Mouse (Mus musculus): ENCODE measurements at regions not wholly inside any gene's neighbourhood (a gene's known extent, or its start where the extent isn't known, plus 50 kb on each side); places are given as distances from the start of the nearest gene placed in this dataset.

GRCm38 (mm10) chr6:35458250-35458649, 81.4 kb downstream of the Mtpn start:
- no peak for DNase-seq

DNA sequence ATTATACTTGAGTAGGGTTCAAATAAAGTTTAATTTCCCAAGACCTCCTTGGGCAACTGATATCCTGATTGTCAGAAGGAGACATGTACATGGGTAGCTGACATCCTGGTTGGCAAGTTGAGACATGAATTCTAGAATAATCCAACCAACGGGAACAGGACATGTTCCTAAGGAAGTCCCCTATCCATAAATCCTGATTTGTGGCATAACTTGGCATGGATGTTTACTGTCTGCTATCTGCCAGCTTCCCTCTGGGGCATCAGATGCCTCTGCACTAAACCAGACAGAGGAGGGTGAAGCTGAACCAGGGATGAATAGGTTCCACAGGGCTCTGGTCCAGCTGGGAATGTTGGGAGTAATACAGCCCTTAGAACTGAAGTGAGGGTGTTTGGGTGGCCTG, 94.7 kb downstream of the Mtpn start:
- DNase-seq: no peak

DNA sequence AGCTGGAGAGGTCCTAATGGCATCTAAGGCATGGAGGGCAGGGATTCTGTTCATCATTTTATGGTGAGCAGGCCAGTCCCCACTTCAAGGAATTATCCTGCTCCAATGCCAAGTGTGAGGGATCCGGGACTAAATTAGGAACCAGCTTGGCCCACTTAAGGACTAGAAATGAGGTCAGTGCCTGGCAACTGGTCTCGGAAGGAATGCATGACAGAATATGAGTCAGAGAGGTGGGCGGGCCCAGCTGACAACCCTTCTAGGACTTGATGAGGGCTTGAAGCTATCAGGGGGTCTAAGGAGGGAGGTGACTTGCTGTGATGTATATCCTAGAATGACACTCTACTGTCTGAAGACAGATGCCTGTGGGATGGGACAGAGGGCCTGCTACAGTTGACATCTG, 100.4 kb upstream of the Fam180a start:
- no peak for DNase-seq

DNA sequence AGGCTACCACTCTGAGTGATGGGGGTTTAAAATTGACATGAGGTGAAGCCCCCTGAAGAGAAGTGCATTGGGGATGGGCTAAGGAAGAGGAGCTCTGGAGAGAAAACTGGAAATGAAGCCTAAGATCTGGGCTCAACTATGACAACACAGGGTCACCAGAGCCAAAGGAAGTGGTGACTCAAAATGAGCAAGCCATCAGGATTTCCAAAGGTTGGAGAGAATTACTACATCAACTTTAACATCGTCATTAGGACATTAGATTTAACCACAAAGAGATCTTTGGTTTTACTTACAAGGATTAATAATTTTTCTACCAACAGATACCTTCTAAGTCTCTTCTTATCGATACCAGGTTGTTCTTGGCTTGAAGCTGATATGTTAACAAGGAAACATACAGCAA, 98.6 kb upstream of the Fam180a start:
- DNase-seq: no peak

DNA sequence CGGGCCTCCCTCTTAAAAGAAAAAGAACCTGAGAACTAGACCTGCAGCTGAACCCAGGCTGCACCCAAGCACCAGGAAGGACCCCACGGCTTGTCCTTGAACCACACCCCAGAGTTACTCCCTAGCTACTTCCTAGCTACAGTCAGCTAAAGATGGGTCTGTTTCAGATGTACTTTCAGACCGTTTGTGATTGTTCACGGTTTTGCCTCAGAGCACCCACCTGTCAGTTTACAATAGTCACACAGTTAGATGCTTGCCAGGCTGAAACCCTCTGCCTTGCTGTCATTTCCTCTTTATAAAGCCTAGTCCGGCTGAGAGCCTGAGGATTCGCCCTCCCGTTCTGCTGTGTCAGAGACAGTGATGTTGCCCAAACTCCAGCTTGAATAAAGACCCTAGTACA, 95.0 kb upstream of the Fam180a start:
- no peak for DNase-seq

GRCm38 (mm10) chr6:35405044-35405443, 79.1 kb upstream of the Fam180a start:
- no peak for DNase-seq

DNA sequence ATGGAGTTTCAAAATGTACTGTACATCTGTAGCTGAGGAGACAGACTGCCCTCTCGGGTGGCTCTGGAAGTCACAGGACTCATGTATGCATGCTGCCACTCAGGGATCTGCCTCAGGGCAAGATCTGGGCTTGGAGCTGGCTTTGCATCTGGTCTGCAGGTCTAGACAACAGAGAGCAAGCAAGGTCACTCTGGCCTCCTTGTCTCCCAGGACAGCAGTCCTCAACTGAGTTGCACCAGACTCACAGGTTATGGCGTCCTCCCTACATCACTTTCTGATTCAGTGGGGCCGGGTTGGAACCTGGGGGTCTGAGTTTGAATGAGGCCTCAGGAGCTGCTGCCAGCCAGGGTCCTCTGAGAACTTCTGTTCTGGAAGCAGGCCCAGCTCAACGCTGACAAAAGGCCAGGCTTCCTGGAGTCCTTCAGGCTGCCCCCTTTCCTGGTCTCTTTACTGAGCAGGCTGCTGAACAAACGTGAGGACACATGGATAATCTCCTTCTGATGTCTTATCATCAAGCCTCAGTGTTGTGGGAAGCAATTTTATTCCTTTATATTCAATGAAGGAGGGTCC, 77.5 kb upstream of the Fam180a start:
- no peak for DNase-seq

- no peak for DNase-seq
Measured at GRCm38 (mm10) chr6:35395726-35396125, 69.8 kb upstream of the Fam180a start.

DNA sequence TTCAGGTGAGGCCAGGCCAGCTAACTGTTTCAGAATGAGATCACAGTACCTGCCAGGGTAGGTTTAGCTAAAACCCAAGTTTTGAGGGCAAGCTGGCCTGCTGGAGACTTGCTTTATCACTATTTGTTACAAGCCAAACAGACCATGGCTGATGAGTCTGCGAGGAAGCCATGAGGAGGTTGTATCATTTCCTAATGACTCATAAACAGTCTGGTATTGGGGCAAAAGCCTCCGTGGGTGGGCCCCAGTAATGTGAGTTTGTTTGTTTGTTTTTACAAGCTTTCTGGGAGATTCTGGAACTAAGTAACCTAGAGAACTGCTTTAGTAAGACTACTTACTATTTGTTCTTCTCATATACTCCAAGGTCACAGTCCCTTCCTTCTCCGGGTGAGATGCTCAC, 62.9 kb upstream of the Fam180a start:
- no peak for DNase-seq

- no peak for DNase-seq
Measured at GRCm38 (mm10) chr6:35381536-35381935, 55.6 kb upstream of the Fam180a start.

DNA sequence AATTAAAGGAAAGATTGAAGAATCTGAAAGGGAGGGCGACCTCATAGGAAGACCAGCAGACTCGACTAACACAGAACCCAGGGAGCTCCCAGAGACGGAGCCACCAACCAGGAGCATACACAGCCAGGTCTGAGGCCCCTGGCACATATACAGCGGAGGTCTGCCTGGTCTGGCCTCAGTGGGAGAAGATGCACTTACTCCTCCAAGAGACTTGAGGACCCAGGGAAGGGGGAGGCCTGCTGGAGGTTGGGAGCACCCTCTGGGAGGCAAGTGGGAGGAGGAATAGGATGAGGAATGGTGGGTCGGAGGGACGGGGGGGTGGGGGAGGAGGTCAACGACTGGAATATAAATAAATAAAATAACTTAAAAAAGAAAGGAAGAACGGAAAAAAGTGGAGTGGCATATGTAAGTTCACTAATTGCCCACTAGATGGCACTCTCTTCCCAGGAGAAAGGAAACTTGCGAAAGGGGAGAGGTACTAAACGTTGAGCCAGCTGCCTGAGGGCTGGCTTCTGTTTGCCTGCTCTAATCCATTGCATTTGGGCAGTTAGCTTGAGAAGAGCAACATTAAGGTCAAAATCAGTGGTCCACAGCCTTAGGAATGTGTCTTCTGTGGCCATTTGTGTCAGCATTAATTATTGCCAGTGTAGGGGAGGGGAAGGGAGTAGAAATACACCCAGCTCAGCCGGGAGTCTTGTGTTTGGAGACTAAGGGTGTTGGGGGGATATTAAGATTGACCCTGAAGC, 55.0 kb upstream of the Fam180a start:
- DNase-seq: peak; percentile 25

DNA sequence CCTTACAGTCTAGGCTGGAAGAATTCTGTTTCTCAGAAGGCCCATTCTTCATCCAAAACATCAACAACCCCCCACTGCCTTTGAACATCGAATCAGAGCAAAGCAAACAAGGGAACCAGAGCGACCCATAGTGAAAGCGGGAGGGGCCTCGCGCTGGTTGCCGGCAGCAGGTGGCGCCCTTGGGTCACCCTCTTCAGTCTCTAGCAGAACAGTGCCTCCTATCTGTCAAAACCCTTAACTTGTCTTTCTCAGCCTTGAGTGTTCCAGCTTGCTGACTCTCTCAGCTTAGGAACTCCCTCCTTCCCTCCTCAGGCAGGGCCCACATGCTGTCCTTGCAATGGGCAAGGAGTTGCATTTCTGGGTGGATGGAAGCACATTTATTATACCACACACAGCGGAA, 53.9 kb upstream of the Fam180a start:
- DNase-seq: peak; percentile 88

GRCm38 (mm10) chr6:35378851-35379250, 52.9 kb upstream of the Fam180a start:
- no peak for DNase-seq

DNA sequence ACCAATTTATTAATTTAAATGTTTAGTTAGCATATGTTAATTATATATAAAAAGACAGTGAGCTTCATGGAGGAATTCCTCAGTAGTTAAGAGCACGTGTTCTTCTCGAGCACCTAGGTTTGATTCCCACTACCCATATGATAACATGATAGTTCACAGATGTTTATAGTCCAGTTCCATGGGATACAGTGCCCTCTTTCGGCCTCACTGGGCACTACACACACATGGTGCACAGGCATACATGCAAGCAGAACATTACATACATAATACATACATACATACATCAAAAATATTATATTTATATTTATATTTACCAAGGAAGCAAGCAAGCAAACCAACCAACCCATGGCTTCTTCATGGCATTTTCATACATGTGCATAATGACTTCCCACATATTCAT, 51.6 kb upstream of the Fam180a start:
- no peak for DNase-seq

- DNase-seq: no peak
Measured at GRCm38 (mm10) chr6:35376526-35376925, 50.6 kb upstream of the Fam180a start.
